Mouse (Mus musculus) erythroblast, embryonic 14.5 days (primary cell): Measurements from ENCODE around the gene Rrad.

ENCODE experiments used
- GATA1 ChIP-seq: IDR thresholded peaks from 2 replicates; pipeline ENCODE4 v1.6.1; 2012; ENCODE audit warnings: low read length, inconsistent platforms, mixed read lengths
- TAL1 ChIP-seq: IDR thresholded peaks from 3 replicates; pipeline ENCODE4 v1.6.1; 2012; ENCODE audit warnings: low read length, inconsistent platforms, mixed read lengths

DNA sequence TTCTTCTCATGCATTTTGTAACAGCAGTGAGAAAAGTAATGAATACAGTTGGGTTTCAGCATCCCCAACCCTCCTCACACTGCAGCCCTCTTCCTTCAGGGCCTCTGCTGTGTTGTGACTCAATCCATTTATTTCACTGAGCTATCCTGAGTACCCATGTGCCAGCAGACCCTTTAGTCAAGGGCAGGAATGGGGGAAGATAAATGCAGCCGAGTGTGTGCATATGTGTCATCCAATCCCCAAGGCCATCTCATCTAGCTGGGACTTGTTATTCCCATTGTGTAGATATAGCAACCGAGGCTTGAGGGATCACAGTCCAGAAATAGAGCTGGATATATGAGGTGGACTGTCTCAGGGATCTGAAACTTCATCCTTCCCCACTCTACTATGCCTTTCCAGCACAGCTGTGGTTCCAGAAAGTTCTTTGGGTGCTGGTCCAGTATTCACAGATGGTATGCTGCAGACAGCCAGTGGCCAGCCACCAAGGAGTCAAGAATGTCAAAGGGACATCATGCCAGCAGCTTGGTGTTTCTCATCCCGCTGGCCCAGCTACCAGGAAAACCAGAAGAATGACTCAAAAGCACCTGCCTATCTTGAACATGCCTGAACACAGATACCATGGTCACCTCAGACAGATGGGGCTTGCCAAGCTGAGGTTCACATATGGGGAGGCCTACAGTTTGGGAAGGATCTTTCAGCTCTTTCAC lies 4.0 kb upstream of the Rrad start:
- no peak for TF ChIP-seq TAL1
- no peak for TF ChIP-seq GATA1
